Mouse (Mus musculus) olfactory bulb, adult 2 months (tissue): ENCODE measurements around the gene Pigk.

Experiments used
- CTCF ChIP-seq: fragments of 200-500 bp; IDR thresholded peaks from 2 replicates; pipeline ENCODE4 v1.5.1; 2012; ENCODE audit warnings: low read depth, mild to moderate bottlenecking, low read length, moderate library complexity; ENCODE audit not compliant: insufficient read depth
- POLR2A ChIP-seq: fragments of 200-500 bp; IDR thresholded peaks from 2 replicates; pipeline ENCODE4 v1.6.1; 2012; ENCODE audit warnings: mild to moderate bottlenecking, low read depth, low read length, moderate library complexity; ENCODE audit not compliant: insufficient read depth

DNA sequence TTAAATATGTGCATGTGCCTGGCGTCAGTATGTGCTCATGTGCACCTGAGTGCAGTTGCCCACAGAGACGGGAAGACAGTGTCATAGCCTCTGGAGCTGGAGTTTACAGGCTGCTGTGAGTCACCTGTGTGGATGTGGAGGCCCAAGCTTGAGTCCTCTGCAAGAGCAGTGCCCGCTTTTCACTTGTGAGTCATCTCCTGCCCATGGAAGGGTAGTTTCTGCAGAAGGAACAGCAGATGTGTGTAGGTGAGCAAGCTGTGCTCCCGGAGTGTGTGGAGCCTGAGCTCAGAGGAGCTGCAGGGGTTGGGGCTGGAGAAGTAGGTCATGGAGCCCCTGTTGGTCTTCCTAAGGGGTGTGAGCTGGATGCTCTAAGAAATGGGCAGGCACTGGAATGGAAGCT, 257.5 kb downstream of the Pigk start:
- no peak for TF ChIP-seq POLR2A
- TF ChIP-seq CTCF, result no peak
